Mouse (Mus musculus) skeletal muscle tissue, adult 2 months (tissue): ENCODE results near the gene Irx5.

Experiments used
- DNase-seq: peaks from one replicate; pipeline ENCODE4 v3.0.0-alpha.2; 2012; ENCODE audit warnings: low read depth, low spot score

Irx5 gene

GRCm38 (mm10) chr8:92357398-92357981 is at the start of gene Irx5:
Gene Irx5 (plus strand): TSS chr8:92357625.
- peak; percentile 63 for DNase-seq

DNA sequence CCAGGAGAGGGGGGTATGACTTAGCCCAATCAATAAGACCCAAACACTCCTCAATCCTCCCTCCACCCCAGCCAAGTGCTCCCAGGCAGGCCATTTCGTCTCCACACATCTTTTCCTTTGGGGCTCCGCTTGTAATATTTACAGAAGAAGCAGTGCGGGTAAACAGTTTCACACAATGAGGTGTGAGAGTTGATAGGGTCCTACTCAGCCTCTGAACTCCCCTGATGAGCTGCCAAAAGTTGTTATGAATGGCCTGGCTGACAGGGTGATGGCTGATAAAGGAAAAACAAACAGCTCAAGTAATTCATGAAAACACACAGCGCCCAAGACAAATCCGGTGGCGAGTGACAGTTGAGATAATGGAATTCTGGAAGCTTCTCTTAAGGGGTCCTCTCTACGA is 45.2 kb upstream of the Irx5 start:
- no peak for DNase-seq

- DNase-seq = no peak
These were observed 43.7 kb upstream of the Irx5 start for GRCm38 (mm10) chr8:92313707-92314106.

DNA sequence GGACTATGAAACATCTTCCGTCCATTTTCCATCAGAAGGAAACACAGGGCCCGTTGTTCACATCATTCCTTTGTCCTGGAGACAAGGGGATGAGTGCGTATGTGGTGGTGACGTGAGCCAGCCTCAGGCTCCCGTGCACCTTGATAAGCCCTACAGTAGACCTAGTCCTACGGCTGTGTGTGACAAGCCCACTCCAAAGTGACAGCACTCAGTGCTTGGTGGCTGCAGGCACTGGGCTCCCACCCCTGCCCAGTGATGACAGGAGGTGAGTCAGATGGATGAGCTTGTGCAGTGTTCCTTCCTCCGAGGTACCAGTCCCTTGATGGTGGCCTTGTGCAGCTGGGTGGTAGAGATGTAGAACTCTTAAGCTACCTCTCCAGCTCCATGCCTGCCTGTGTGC is 33.7 kb upstream of the Irx5 start:
- DNase-seq = no peak

DNA sequence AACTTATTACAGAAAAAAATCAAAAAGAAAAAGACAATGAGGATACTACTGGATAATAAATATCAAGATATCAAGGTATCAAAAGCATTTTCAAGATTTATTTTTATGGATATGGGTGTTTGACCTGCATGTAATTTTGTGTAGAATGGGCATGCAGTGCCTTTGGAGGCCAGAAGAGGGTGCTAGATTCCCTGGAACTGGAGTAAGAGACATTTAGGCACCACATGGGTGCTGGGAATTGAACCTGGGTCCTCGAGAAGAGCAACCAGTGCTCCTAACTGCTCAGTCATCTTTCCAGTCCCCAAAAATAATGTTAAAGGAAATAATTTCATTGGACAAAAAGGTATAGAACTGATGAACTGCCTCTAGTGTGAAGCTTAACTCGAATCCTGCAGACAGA is 30.2 kb upstream of the Irx5 start:
- DNase-seq = no peak

GRCm38 (mm10) chr8:92329273-92329672 is 28.2 kb upstream of the Irx5 start:
- DNase-seq = no peak

DNA sequence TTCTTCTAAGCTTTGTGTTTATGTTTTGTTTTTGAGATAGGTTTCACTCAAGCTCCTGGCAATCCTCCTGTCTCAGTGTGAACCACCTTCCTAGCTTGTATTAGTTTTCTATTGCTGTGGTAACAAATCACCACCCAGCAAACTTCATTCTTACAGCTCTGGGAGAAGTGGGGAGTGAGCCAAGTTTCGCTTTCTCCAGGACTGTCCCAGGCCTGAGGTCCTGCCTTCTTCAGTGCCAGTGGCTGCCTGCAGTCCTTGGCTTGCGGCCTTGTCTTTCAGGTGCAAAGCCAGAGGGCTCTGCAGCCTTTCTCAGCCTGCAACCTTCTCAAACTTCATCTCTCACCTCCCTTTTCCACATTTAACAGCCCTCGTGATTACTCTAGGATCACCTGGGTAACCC is 25.6 kb upstream of the Irx5 start:
- no peak for DNase-seq

DNA sequence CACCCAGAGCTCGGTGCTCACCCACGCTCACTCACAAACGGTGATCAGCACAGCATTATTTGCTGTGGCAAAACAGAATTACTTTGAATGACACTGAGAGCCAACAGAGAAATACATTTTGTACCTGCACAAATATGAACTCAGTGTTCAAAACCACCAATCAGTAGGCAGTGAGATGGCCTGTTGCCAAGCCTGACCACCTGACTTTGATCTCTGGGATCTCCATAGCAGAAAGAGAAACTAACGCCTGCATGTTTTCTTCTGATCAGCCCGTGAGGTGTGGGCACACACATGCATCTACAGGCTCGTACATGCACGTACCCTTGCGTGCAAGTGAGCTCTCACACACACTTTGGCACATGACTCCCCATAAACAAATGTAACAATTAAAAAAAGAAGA is 24.0 kb upstream of the Irx5 start:
- no peak for DNase-seq

GRCm38 (mm10) chr8:92335079-92335478 is 22.3 kb upstream of the Irx5 start:
- DNase-seq = no peak

GRCm38 (mm10) chr8:92336041-92336440 is 21.4 kb upstream of the Irx5 start:
- no peak for DNase-seq

DNA sequence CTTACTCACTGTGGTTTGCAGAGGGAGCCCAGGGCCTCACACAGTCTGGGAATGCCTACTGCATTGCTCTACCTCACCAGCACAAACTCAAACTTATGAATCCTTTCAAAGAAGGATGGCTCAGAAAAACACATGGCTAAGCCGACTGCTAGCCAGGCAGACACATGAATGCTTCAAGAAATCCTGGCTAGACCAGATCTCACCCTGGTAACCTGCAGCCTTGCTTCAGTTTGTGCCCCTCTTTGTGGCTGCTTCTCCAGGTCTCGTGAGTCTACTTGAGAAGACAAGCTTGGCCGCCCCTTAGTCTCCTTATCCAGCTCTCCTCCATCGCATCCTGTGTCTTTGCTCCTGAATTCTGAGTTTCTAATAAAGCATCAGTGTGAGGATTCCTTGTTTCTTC is 13.9 kb upstream of the Irx5 start:
- no peak for DNase-seq

GRCm38 (mm10) chr8:92349898-92350486 is 7.4 kb upstream of the Irx5 start:
- DNase-seq = peak; percentile 44

DNA sequence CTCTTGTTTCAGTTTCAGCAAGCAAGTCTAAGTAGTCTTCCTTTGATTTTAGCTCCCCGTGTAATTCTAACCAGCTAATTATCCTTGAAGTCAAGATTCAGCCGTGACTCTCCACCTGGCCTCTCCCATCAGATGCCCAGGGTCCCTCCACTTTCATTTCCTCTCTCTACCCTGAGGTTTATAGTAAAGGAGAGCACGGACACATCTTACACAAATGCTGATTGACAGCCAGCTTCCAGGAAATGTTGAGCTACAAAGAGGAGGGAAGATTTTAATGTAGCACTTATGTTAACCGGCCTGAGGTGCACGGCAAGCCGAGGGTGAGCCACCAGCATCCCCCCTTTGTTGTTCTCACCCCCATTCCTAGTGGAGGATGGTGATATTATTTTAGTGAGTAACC is 4.0 kb upstream of the Irx5 start:
- no peak for DNase-seq

DNA sequence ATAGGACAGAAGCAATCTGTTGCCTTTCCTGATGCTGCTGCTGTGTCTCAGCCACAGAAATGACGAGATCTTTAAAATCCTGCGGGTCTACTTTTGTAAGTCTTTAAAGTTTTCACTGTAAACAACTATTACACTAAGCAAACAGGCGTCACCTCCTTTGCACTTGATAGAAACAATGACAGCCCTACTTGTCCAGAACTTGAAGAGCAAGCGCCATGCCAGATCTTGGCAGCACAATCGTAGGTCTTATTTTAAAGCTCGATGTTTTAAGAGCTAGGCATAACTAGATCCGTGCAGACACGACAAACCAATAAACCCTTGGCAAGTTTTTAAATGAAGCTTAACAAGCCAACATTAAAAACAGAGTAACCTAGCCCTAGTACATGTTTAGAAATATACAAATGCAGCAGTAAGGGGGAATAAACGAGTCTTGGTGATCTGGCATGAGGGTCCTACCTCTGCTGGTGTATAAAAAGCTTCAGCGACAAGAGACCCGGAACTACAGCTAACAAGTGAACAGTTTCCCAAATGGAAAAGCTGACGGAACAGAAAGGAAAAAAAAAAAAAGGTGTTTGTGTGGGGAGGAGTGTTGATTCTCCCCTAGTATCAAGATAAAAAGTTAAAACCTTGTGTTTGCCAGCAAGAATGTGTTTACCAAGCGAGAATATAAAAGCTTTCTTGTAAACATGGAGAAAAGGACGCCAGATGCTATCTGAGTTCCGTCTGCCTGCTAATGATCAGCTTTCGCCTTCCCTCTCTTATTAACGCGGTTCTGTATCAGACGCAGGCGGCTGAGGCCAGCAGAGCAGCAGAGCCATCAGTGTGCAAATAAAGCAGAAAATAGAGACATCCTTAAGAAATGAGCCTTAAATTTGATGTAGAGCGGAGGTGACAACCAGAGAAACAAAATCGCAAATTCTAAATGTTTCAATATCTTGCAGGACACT is 2.6 kb upstream of the Irx5 start:
- no peak for DNase-seq

DNA sequence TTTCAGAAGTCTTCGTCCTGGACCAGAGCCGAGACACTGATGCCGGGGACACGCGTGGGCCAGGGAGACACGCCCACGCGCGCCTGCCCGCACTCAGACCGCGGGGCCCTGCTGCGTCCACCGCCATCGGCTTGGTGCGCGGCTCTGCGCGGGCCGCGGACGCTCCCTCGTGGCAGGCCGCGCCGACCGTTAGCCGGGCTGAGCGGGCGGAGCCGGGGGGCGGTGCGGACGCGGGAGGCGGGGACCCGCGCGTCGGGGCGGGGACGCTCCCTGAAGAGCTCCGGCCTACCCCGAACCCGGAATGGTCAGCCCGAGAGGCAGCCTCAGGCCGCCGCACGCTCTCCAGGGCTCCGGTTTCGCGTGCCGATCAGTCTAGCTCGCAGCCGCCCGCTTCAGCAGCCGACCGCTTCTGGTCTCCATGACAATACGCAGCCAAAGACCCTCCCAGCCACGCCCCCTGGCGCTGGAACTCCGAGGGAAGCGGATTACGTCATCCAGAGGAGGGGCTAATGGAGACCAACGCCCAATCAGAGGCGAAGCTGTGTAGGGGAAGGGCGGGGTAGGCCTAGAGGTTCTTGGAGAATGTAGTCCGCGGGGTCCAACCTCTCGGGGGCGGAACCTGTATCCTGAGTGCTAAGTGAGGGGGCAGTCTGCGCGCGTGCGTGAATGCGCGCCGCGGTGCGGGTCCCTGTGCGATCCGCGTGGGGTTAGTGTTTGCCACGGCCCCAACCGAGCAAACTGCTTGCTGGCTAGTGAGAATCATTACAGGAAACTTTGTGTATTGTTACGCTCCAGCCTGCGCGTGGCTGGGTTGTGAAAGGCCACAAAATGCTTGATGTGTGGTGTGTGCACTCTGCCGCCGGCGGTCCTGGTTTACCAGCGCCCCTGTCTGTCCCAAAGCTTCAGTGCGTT is 1.5 kb upstream of the Irx5 start:
- peak; percentile 95 for DNase-seq

DNA sequence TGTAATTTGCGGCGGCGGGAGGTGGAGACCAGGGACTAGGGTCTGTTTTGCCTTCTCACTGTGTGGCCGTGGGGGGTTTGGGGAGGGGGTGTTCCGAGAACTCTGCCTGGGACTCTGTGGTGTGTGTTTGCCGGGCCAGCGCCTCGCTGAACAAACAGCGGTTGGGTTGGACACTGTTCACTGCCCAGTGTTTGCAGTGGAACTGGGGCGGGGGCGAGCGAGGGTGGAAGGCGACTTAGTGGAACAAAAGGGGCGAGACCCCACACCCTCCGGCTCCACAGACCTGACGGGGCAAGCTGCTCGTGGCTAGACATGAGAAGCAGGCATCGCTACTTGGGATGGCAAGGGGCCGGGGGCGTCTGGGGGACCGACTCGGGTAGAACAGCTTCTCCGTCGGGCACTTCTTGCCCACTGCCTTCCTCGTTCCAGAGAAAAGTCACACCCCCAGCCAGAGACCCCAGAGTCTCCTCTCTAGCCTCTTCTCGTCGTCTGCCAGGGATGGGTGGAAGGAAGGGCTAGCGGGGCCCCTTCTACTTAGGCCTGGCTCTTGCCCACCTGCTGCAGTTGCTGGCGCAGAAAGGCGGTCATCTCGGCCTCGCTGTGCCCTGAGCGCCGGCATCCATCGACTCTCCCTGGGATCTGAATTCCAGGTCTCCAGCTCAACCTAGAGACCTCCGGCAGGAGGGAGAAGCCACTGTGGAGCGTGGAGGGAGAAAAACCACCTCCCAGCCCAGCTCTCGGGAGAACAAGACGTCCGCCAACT is 631 bp upstream of the Irx5 start:
- no peak for DNase-seq

DNA sequence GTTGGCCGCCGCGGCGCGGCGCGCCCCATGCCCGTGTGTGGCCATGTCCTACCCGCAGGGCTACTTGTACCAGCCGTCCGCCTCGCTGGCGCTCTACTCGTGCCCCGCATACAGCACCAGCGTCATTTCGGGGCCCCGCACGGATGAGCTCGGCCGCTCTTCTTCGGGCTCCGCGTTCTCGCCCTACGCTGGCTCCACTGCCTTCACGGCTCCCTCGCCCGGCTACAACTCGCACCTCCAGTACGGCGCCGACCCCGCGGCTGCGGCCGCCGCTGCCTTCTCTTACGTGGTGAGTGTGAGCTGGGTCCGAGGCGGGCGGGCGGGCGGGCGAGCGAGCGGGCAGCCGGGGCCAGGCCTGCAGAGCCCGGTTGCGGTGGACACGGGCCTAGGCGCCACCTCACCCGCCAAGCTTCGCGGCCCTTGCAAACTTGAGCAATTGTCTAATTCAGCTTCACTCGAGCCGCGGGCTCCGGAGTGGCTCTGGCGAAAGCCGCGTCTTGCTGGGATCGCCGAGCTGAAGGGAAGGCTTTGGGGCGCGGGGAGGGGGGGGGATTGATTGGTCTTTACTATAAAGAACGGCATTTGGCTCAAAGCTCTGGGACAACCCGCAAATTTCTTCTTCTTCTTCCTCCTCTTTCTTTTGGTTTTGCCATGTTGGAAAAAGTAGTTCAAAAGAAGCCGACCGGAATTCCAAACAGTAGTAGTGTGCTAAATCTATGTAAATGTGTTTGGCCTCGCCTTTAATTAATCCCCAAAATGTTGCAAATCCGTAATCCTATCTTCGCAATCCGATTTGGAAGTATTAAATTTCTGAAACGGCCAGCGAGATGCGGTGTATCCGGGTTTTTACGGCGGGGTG is 945 bp downstream of the Irx5 start:
- no peak for DNase-seq

DNA sequence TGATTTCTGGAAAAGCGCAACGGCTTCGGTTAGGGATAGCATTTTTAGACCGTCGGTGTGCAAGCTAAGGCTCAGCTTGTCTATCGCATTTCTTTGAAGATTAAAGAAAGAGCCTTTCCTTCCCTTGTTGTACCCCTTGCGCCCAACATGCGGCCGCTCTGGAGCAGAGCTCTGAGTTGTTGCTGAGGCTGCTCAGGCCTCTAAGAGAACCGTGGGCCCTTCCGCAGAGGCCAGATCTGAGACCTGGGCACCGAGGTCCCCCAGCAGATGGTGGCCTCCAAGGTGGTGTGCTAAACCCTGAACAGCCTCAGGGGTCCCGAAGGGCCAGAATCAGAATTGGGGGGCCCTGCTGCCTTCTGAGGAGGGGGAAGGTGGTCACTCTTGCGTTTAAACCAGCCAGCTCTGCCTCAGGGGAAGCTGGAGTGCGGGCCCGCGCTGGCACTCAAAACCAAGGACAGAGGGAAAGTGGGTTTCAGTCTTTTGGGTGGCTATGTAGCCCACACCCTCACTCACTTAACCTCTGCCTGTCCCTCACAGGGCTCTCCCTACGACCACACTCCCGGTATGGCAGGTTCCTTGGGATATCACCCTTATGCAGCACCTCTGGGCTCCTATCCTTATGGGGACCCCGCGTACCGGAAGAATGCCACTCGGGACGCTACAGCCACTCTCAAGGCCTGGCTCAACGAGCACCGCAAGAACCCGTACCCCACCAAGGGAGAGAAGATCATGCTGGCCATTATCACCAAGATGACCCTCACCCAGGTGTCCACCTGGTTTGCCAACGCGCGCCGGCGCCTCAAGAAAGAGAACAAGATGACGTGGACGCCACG is 1.8 kb downstream of the Irx5 start:
- DNase-seq = no peak

- DNase-seq = no peak
These were observed 2.3 kb downstream of the Irx5 start for GRCm38 (mm10) chr8:92359833-92360082.
